Mouse (Mus musculus): ENCODE results near the gene Nos1. TPM values are rescaled to one million over a fixed set of nuclear protein-coding genes. Genes with fewer than 3 reads are reported as not detected.
"Not testable (repeated sequence)": the region's sequence is repeated elsewhere in the genome, so short reads cannot be mapped to it uniquely, and the experiment has no call there.

Nos1 gene
- polyA plus RNA-seq, 1 experiment from 2014 or later: 3.0 TPM

DNA sequence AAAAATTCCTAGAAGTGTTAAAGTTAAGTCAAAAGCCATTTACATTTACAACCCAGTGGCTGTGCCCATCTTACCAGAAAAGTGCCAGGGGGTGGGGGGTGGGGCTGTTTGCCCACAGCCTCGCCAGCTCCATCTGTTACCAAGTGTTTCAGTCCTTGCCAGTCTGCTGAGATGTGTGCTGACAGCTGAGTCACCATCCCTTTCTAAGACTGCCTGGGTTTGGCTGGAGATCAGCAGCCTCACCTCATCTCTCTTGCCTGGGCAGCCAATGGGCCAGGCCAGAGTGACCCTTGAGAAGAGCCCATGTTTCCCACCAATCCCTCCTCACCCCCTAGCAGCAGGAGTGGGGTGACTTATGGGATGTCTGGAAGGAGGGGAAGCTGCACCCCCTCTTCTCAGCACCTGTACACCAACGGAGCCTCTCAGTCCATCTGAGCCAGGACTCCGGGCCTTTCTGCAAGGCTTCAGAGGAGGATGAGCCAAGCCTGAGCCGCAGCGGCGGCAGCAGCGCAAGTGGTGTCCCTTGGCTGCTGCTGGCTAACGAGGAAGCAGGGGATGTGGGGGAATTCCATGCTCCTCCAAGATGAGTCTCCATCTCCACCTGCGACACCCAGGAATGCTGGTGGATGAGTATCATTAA lies 100.2 kb downstream of the Nos1 start:
- Histone ChIP-seq H3K36me3 (replicated peaks; ENCODE audit: control insufficient read depth, insufficient read depth) (no peaks in the 10 kb centered on the region), H3K4me2 (replicated peaks) (no peak overlapping the region), H3K9me3 (ENCODE audit: control insufficient read depth, low read length) (no peaks in the 10 kb centered on the region), H3K4me1 (replicated peaks; ENCODE audit: control insufficient read depth, insufficient read depth, low read length) (no peaks in the 10 kb centered on the region), H3K27ac (no peak overlapping the region), H3K27me3 (ENCODE audit: control insufficient read depth, insufficient read depth, low read length) (no peaks in the 10 kb centered on the region), H3K9ac (no peak overlapping the region), H3K4me3 (replicated peaks; ENCODE audit: low read length) (no peak overlapping the region)
- no peak for DNase-seq (ENCODE audit: low spot score)
- no peak for ATAC-seq (ENCODE audit: low FRiP score)
- 84% methylated on average over 9 of the region's 9 CpGs for WGBS

DNA sequence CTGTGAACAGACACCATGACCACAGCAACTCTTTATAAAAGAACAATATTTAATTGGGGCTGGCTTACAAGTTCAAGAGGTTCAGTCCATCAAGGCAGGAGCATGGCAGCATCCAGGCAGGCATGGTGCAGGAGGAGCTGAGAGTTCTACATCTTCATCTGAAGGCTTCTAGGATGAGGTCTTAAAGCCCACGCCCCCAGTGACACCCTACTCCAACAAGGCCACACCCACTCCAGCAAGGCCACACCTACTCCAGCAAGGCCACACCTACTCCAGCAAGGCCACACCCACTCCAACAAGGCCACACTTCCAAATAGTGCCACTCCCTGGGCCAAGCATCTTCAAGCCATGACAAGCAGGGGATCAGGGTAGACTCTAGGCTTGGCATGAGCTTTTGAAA lies 101.6 kb downstream of the Nos1 start:
- H3K27ac ChIP-seq; H3K36me3 ChIP-seq (replicated peaks; ENCODE audit: control insufficient read depth, insufficient read depth); H3K4me1 ChIP-seq (replicated peaks; ENCODE audit: control insufficient read depth, insufficient read depth, low read length); H3K9ac ChIP-seq; H3K4me3 ChIP-seq (replicated peaks; ENCODE audit: low read length); DNase-seq (ENCODE audit: low spot score); H3K9me3 ChIP-seq (ENCODE audit: control insufficient read depth, low read length); H3K27me3 ChIP-seq (ENCODE audit: control insufficient read depth, insufficient read depth, low read length); H3K4me2 ChIP-seq (replicated peaks); ATAC-seq (ENCODE audit: low FRiP score): not testable (repeated sequence)
- WGBS: 71% methylated on average over 1 of the region's 1 CpGs

DNA sequence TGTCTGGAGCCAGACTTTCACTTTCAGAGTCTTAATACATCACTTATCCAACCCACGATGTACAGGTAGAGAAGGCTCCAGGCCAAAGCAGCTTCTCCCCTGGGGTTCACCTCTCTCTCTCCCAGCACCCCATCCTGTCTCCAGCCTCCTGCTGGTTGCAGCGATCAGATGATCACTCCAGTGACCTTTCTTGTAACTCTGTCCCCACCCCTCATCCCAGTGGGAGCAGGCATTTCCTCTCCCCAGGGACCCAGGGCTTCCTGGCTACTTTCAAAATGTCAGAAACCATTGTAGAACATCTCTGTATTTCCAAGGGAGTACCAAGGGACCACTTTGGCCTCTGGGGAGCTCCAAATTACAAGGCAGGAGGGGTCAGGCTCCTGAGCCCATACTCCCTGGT lies 104.2 kb downstream of the Nos1 start:
- ATAC-seq (ENCODE audit: low FRiP score): no peak
- Histone ChIP-seq H3K4me3 (replicated peaks; ENCODE audit: low read length) (no peak overlapping the region), H3K27ac (no peak overlapping the region), H3K9me3 (ENCODE audit: control insufficient read depth, low read length) (no peaks in the 10 kb centered on the region), H3K4me2 (replicated peaks) (no peak overlapping the region), H3K27me3 (ENCODE audit: control insufficient read depth, insufficient read depth, low read length) (no peaks in the 10 kb centered on the region), H3K9ac (no peak overlapping the region), H3K4me1 (replicated peaks; ENCODE audit: control insufficient read depth, insufficient read depth, low read length) (no peaks in the 10 kb centered on the region), H3K36me3 (replicated peaks; ENCODE audit: control insufficient read depth, insufficient read depth) (no peaks in the 10 kb centered on the region)
- 78% methylated on average over 2 of the region's 2 CpGs for WGBS
- DNase-seq (ENCODE audit: low spot score): no peak

DNA sequence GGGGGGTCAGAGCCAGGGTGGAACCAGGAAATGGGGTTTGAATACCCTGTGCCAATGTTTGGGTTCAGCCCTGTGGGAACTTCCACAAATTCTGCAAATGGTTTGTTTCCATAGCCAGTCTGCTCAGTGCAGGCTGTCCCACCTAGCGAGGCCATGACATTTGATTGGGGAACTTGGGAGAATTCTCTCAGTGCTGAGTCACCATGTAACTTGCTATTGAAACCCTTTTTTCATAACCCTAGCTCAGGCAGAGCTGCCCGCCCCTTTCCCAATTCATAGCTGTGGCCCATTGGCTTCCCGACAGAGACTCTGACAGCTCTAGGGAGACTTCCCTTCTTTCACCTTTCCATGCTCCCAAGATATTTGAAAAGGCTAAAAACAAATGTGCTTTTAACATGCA lies 107.3 kb downstream of the Nos1 start:
- DNase-seq (ENCODE audit: low spot score): no peak
- H3K27ac ChIP-seq: no peak overlapping the region
- H3K9me3 ChIP-seq (ENCODE audit: control insufficient read depth, low read length): no peaks in the 10 kb centered on the region
- 72% methylated on average over 3 of the region's 3 CpGs for WGBS
- no peaks in the 10 kb centered on the region for H3K27me3 ChIP-seq (ENCODE audit: control insufficient read depth, insufficient read depth, low read length)
- H3K9ac ChIP-seq: no peak overlapping the region
- no peak overlapping the region for H3K4me2 ChIP-seq (replicated peaks)
- no peak overlapping the region for H3K4me3 ChIP-seq (replicated peaks; ENCODE audit: low read length)
- H3K4me1 ChIP-seq (replicated peaks; ENCODE audit: control insufficient read depth, insufficient read depth, low read length): no peaks in the 10 kb centered on the region
- H3K36me3 ChIP-seq (replicated peaks; ENCODE audit: control insufficient read depth, insufficient read depth): no peaks in the 10 kb centered on the region
- no peak for ATAC-seq (ENCODE audit: low FRiP score)

DNA sequence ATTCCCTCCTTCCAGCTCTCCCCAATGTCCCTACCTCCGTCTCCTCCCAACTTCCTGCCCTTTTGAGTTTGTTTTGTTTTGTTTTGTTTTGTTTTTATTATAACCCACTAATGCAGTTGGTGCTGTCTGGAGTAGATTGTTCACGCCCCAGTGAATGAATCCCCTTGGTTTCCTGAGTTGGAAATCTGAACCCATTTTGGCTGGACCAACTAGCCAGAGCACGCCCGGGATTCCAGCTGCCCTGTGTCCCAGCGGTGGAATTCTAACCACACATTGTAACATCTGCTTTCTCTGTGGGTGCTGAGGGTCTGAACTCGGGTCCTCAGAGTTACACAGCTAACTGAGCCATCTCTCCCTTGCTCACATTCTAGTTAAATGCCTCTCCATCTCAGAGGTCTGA lies 108.1 kb downstream of the Nos1 start:
- DNase-seq (ENCODE audit: low spot score): no peak
- no peaks in the 10 kb centered on the region for H3K36me3 ChIP-seq (replicated peaks; ENCODE audit: control insufficient read depth, insufficient read depth)
- H3K9me3 ChIP-seq (ENCODE audit: control insufficient read depth, low read length): no peaks in the 10 kb centered on the region
- H3K27me3 ChIP-seq (ENCODE audit: control insufficient read depth, insufficient read depth, low read length): no peaks in the 10 kb centered on the region
- H3K4me1 ChIP-seq (replicated peaks; ENCODE audit: control insufficient read depth, insufficient read depth, low read length): no peaks in the 10 kb centered on the region
- WGBS: 67% methylated on average over 6 of the region's 6 CpGs
- ATAC-seq (ENCODE audit: low FRiP score): no peak
- no peak overlapping the region for H3K27ac ChIP-seq
- no peak overlapping the region for H3K4me3 ChIP-seq (replicated peaks; ENCODE audit: low read length)
- H3K4me2 ChIP-seq (replicated peaks): no peak overlapping the region
- no peak overlapping the region for H3K9ac ChIP-seq

DNA sequence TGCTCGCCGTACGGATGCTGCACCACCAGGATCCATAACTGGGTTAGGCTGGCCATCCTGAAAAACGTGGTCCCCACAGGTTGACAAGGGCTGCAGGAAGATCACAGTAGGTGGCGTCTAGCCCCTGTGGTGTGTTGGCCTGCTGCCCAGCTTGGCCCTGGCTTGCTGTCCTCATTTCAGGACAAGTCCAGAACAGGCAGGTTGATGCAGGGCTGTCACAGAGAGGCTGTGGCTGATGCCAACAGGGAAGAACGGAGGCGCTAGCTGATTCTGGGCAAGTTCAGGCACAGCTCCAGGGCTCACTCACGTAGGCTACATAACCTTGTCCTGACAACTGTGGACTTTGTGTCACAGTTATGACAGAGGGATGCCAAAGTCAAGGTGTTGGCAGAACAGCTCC lies 108.7 kb downstream of the Nos1 start:
- no peak overlapping the region for H3K4me2 ChIP-seq (replicated peaks)
- H3K27ac ChIP-seq: no peak overlapping the region
- no peak overlapping the region for H3K9ac ChIP-seq
- no peaks in the 10 kb centered on the region for H3K4me1 ChIP-seq (replicated peaks; ENCODE audit: control insufficient read depth, insufficient read depth, low read length)
- ATAC-seq (ENCODE audit: low FRiP score) (no peak), DNase-seq (ENCODE audit: low spot score) (no peak)
- no peaks in the 10 kb centered on the region for H3K27me3 ChIP-seq (ENCODE audit: control insufficient read depth, insufficient read depth, low read length)
- no peaks in the 10 kb centered on the region for H3K36me3 ChIP-seq (replicated peaks; ENCODE audit: control insufficient read depth, insufficient read depth)
- H3K9me3 ChIP-seq (ENCODE audit: control insufficient read depth, low read length): no peaks in the 10 kb centered on the region
- H3K4me3 ChIP-seq (replicated peaks; ENCODE audit: low read length): no peak overlapping the region
- 72% methylated on average over 8 of the region's 8 CpGs for WGBS

DNA sequence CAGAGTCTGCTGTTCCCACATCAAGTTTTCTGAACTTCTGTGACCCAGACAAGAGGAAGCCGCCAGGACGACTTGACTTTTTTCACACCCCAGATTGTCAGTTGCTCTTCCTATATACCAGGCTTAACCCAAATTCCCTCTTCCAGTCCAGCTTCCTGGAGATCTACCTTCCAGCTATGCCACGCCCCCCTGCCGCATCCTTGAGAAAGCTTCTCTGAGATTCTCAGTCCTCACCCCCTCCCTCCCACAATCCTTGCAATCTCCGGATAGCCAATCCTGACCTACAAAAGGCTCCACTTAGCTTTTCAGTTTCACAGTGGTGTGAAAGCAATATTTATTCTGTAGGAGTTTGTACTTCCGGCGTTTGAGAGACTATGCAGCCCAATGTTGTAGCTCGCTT lies 110.0 kb downstream of the Nos1 start:
- H3K9me3 ChIP-seq (ENCODE audit: control insufficient read depth, low read length): no peaks in the 10 kb centered on the region
- H3K9ac ChIP-seq: no peak overlapping the region
- H3K36me3 ChIP-seq (replicated peaks; ENCODE audit: control insufficient read depth, insufficient read depth): no peaks in the 10 kb centered on the region
- H3K4me2 ChIP-seq (replicated peaks): no peak overlapping the region
- H3K27me3 ChIP-seq (ENCODE audit: control insufficient read depth, insufficient read depth, low read length): no peaks in the 10 kb centered on the region
- DNase-seq (ENCODE audit: low spot score): no peak
- no peaks in the 10 kb centered on the region for H3K4me1 ChIP-seq (replicated peaks; ENCODE audit: control insufficient read depth, insufficient read depth, low read length)
- WGBS: 73% methylated on average over 8 of the region's 8 CpGs
- no peak overlapping the region for H3K27ac ChIP-seq
- H3K4me3 ChIP-seq (replicated peaks; ENCODE audit: low read length): no peak overlapping the region
- no peak for ATAC-seq (ENCODE audit: low FRiP score)

DNA sequence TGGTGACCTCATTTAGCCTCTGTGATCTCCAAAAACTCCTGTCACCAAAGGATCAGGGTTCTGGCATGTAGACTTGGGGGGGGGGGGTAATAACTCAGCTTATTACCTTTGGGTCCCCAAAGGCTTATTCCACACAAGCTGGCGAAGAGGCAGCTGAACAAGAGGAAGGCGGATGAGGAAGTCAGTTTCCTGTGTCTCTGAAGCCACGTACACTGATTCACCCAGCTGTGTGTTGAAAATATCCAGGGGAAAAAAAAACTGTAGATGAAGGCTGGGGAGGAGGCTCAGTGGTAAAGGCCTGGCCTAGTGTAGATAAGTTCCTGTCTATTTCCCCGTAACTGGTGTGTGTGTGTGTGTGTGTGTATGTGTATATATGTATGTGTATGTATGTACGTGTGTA lies 110.7 kb downstream of the Nos1 start:
- Histone ChIP-seq H3K9me3 (ENCODE audit: control insufficient read depth, low read length) (no peaks in the 10 kb centered on the region), H3K27me3 (ENCODE audit: control insufficient read depth, insufficient read depth, low read length) (no peaks in the 10 kb centered on the region), H3K27ac (no peak overlapping the region), H3K4me2 (replicated peaks) (no peak overlapping the region), H3K9ac (no peak overlapping the region), H3K36me3 (replicated peaks; ENCODE audit: control insufficient read depth, insufficient read depth) (no peaks in the 10 kb centered on the region), H3K4me3 (replicated peaks; ENCODE audit: low read length) (no peak overlapping the region), H3K4me1 (replicated peaks; ENCODE audit: control insufficient read depth, insufficient read depth, low read length) (no peaks in the 10 kb centered on the region)
- no peak for DNase-seq (ENCODE audit: low spot score)
- 76% methylated on average over 5 of the region's 5 CpGs for WGBS
- ATAC-seq (ENCODE audit: low FRiP score): no peak

DNA sequence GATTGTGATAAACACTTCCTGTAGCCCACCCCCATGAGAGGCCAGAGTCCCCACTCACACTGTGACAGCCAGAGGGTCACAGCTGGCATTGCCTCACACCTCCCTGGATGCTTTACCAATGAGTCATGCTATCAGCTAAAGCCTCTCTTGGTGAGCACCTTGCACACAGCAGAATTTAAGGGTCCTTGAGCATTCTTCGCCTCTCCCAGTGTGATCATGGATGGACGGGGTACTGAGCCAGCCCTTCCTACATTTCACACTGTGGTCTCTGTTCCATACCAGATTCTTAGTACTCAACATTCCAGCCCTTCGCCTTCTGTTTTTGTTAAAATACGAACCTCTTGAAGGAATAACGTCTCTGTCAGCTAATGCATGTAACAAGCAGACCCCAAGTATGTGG lies 113.2 kb downstream of the Nos1 start:
- no peaks in the 10 kb centered on the region for H3K36me3 ChIP-seq (replicated peaks; ENCODE audit: control insufficient read depth, insufficient read depth)
- no peak overlapping the region for H3K4me2 ChIP-seq (replicated peaks)
- 91% methylated on average over 5 of the region's 5 CpGs for WGBS
- no peak overlapping the region for H3K4me3 ChIP-seq (replicated peaks; ENCODE audit: low read length)
- ATAC-seq (ENCODE audit: low FRiP score): no peak
- H3K9me3 ChIP-seq (ENCODE audit: control insufficient read depth, low read length): no peaks in the 10 kb centered on the region
- H3K4me1 ChIP-seq (replicated peaks; ENCODE audit: control insufficient read depth, insufficient read depth, low read length): peaks cover 14% of the 10 kb centered on the region; the same call in 1 of the 2 replicates
- no peaks in the 10 kb centered on the region for H3K27me3 ChIP-seq (ENCODE audit: control insufficient read depth, insufficient read depth, low read length)
- DNase-seq (ENCODE audit: low spot score): no peak
- no peak overlapping the region for H3K27ac ChIP-seq
- H3K9ac ChIP-seq: no peak overlapping the region

Data from hindbrain, embryonic 14.5 days (tissue).